15 mouse cellular contexts compared by ENCODE assay signal in the genomic region with DNA sequence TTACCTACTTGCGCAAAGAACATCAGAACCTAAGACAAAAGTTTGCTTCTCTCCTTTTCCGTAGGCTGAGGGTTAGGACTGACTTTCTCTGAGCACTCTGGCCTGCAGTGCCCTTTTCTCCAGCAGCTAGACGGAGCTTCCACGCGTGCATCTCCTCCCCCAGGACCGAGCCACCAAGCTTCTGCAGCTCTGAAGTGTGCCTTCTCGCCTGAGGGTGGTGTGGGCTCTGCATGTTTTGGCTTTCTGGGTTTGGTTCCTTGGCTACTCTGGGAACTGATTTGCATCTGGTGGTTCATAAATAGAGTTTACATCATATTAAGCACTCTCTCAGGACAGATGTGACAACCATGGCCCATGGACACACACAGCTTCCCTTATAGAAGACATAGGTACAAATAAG.
A peak's percentile ranks its signal among the peaks of the same experiment; 100 is the strongest.
DNase-seq lines count a peak whose midpoint lies in the region; ATAC-seq and TF ChIP-seq lines count a peak whose summit lies in the region.
"Had no signal": no experiment of that assay in that cellular context is flagged by ENCODE, and none has a peak within 500 bp of the region (broad histone marks: within the 10 kb centered on the region; RNA-seq: fewer than 3 reads in every experiment).

No protein-coding gene starts in this region.

- H3K27me3 ChIP-seq in heart, embryonic 10.5 days (ENCODE audit: insufficient read depth, poor library complexity, severe bottlenecking) = no peaks in the 10 kb centered on the region
- no peaks in the 10 kb centered on the region for H3K27me3 ChIP-seq in kidney, embryonic 15.5 days
- no peaks in the 10 kb centered on the region for H3K27me3 ChIP-seq in kidney, embryonic 16.5 days (ENCODE audit: insufficient read depth, low read length)
- no peaks in the 10 kb centered on the region for H3K27me3 ChIP-seq in stomach, postnatal 0 days (ENCODE audit: control insufficient read depth, insufficient read depth, low read length)
- H3K27me3 ChIP-seq: liver, embryonic 12.5 days; neural tube, embryonic 12.5 days had no signal

- H3K36me3 ChIP-seq in heart, embryonic 10.5 days = no peaks in the 10 kb centered on the region
- H3K36me3 ChIP-seq in kidney, embryonic 15.5 days = no peaks in the 10 kb centered on the region
- no peaks in the 10 kb centered on the region for H3K36me3 ChIP-seq in kidney, embryonic 16.5 days (ENCODE audit: insufficient read depth, low read length)
- H3K36me3 ChIP-seq in stomach, postnatal 0 days (ENCODE audit: control insufficient read depth, insufficient read depth, low read length) = no peaks in the 10 kb centered on the region
- H3K36me3 ChIP-seq: liver, embryonic 12.5 days; neural tube, embryonic 12.5 days had no signal

- intact Hi-C loops in heart, postnatal 14 days (cut with DNase I) = no loop called here

- peak overlapping the region; percentile 47; the same call in 1 of the 2 replicates for H3K4me2 ChIP-seq in kidney, embryonic 15.5 days
- no peak overlapping the region for H3K4me2 ChIP-seq in kidney, embryonic 16.5 days (replicated peaks; ENCODE audit: low read depth, low read length)
- peak overlapping the region; percentile 47 for H3K4me2 ChIP-seq in stomach, postnatal 0 days (replicated peaks; ENCODE audit: low read depth)
- H3K4me2 ChIP-seq: neural tube, embryonic 12.5 days had no signal

- H3K9me3 ChIP-seq in heart, embryonic 10.5 days = no peaks in the 10 kb centered on the region
- no peaks in the 10 kb centered on the region for H3K9me3 ChIP-seq in kidney, embryonic 15.5 days (replicated peaks)
- H3K9me3 ChIP-seq in kidney, embryonic 16.5 days (ENCODE audit: low read length) = no peaks in the 10 kb centered on the region
- H3K9me3 ChIP-seq in stomach, postnatal 0 days (ENCODE audit: control insufficient read depth, low read length) = no peaks in the 10 kb centered on the region
- H3K9me3 ChIP-seq: liver, embryonic 12.5 days; neural tube, embryonic 12.5 days had no signal

- no peak overlapping the region for H3K9ac ChIP-seq in kidney, embryonic 15.5 days
- H3K9ac ChIP-seq in kidney, embryonic 16.5 days (replicated peaks; ENCODE audit: low read length) = no peak overlapping the region
- no peak overlapping the region; the same call in 1 of the 2 replicates for H3K9ac ChIP-seq in stomach, postnatal 0 days (ENCODE audit: low read length)
- H3K9ac ChIP-seq: liver, embryonic 12.5 days; neural tube, embryonic 12.5 days had no signal

- peaks cover 100% of the 10 kb centered on the region for H3K4me1 ChIP-seq in heart, embryonic 10.5 days
- peaks cover 97% of the 10 kb centered on the region for H3K4me1 ChIP-seq in kidney, embryonic 15.5 days
- peaks cover 81% of the 10 kb centered on the region for H3K4me1 ChIP-seq in kidney, embryonic 16.5 days (ENCODE audit: insufficient read depth, low read length)
- peaks cover 57% of the 10 kb centered on the region for H3K4me1 ChIP-seq in stomach, postnatal 0 days (replicated peaks; ENCODE audit: control insufficient read depth, insufficient read depth)

- no peak for ATAC-seq in kidney, embryonic 15.5 days (replicated peaks; ENCODE audit: low FRiP score)
- no peak for ATAC-seq in kidney, embryonic 16.5 days (ENCODE audit: low FRiP score, low TSS enrichment)
- no peak for ATAC-seq in stomach, postnatal 0 days (ENCODE audit: low FRiP score, low TSS enrichment)
- ATAC-seq: liver, embryonic 12.5 days; midbrain, embryonic 16.5 days had no signal

- peak overlapping the region; percentile 57; the same call in 1 of the 2 replicates for H3K27ac ChIP-seq in heart, embryonic 10.5 days
- peak overlapping the region; percentile 84; the same call in 1 of the 2 replicates for H3K27ac ChIP-seq in kidney, embryonic 15.5 days
- no peak overlapping the region for H3K27ac ChIP-seq in kidney, embryonic 16.5 days (ENCODE audit: low read length)
- peak overlapping the region; percentile 90; the same call in 1 of the 2 replicates for H3K27ac ChIP-seq in stomach, postnatal 0 days (replicated peaks)
- H3K27ac ChIP-seq: liver, embryonic 12.5 days; neural tube, embryonic 12.5 days had no signal

- TF ChIP-seq EP300 in stomach, postnatal 0 days (optimal IDR thresholded peaks at IDR 0.05) = no peak

- DNase-seq in heart, embryonic 10.5 days (ENCODE audit: low spot score) = no peak
- DNase-seq in heart, postnatal 14 days = no peak
- peak; percentile 32 to 47 for DNase-seq in right cerebral cortex, adult 2 months (ENCODE audit: low spot score in 2 of 2)
- DNase-seq in right cerebral cortex, adult 18-20 months = no peak
- no peak for DNase-seq in stomach, postnatal 0 days (ENCODE audit: low spot score)
- no peak for DNase-seq in cerebellum, postnatal 10 days
- DNase-seq: adrenal gland, postnatal 10 days; B cell, adult 2 months; cerebellum, postnatal 36 days; thymus, adult 2 months had no signal

- TF ChIP-seq CTCF in stomach, postnatal 0 days (IDR thresholded peaks at IDR 0.05; ENCODE audit: low read depth) = no peak

- H3K4me3 ChIP-seq in heart, embryonic 10.5 days = peak overlapping the region; percentile 42
- no peak overlapping the region for H3K4me3 ChIP-seq in kidney, embryonic 15.5 days (replicated peaks)
- no peak overlapping the region for H3K4me3 ChIP-seq in kidney, embryonic 16.5 days (ENCODE audit: low read length)
- peak overlapping the region; percentile 24; the same call in 1 of the 2 replicates for H3K4me3 ChIP-seq in stomach, postnatal 0 days (ENCODE audit: low read depth, low read length)
- H3K4me3 ChIP-seq: liver, embryonic 12.5 days; neural tube, embryonic 12.5 days had no signal

- WGBS in heart, embryonic 10.5 days = 74% methylated on average over 7 of the region's 7 CpGs
- WGBS in kidney, embryonic 15.5 days = 81% methylated on average over 7 of the region's 7 CpGs
- 82% methylated on average over 7 of the region's 7 CpGs for WGBS in kidney, embryonic 16.5 days
- 61% methylated on average over 7 of the region's 7 CpGs for WGBS in stomach, postnatal 0 days

Comparison
In these comparisons a context has a peak if more than half of its experiments do, and no peak if none do; other contexts are left out.
1. DNase-seq: peak in right cerebral cortex, adult 2 months (2 of 2); none in heart, embryonic 10.5 days (single experiment), heart, postnatal 14 days (0 of 2), right cerebral cortex, adult 18-20 months (single experiment), stomach, postnatal 0 days (single experiment) and cerebellum, postnatal 10 days (0 of 2).
2. H3K4me3 ChIP-seq: peak in heart, embryonic 10.5 days (single experiment) and stomach, postnatal 0 days (single experiment); none in kidney, embryonic 15.5 days (single experiment) and kidney, embryonic 16.5 days (single experiment).